Mouse (Mus musculus) E14TG2a.4 (cell line): ENCODE results near the gene Atp1b1.

ENCODE experiments used
- H3K27me3 ChIP-seq: 2 replicates; pipeline ENCODE4 v1.6.1; 2014; ENCODE audit warnings: low read length, control low read depth; ENCODE audit not compliant: insufficient read depth
- H3K36me3 ChIP-seq: 2 replicates; pipeline ENCODE4 v1.6.1; 2014; ENCODE audit warnings: low read length, control low read depth; ENCODE audit not compliant: insufficient read depth
- H3K4me1 ChIP-seq: replicated peaks from 2 replicates; pipeline ENCODE4 v1.6.1; 2014; ENCODE audit warnings: low read depth, low read length, control low read depth
- H3K4me3 ChIP-seq: replicated peaks from 2 replicates; pipeline ENCODE4 v1.5.1; 2014; ENCODE audit warnings: mild to moderate bottlenecking, low read length
- H3K9me3 ChIP-seq: 2 replicates; pipeline ENCODE4 v1.6.1; 2014; ENCODE audit warnings: low read length, control low read depth
- CTCF ChIP-seq: conservative IDR thresholded peaks from 2 replicates; pipeline ENCODE4 v1.5.1; 2014; ENCODE audit warnings: low read length
- NANOG ChIP-seq: IDR thresholded peaks from 2 replicates; pipeline ENCODE4 v1.6.1; 2014; ENCODE audit warnings: borderline replicate concordance, low read length, mixed read lengths
- POU5F1 ChIP-seq: IDR thresholded peaks from 2 replicates; pipeline ENCODE4 v1.6.1; 2014; ENCODE audit warnings: low read length, borderline replicate concordance

The Atp1b1 gene

GRCm38 (mm10) chr1:164411306-164411705 lies 46.8 kb downstream of the Atp1b1 start:
- Histone ChIP-seq H3K4me3 (no peak overlapping the region), H3K9me3 (no peaks in the 10 kb centered on the region), H3K27me3 (no peaks in the 10 kb centered on the region), H3K36me3 (no peaks in the 10 kb centered on the region), H3K4me1 (0 out of 2 replicates have a peak, but pooled peaks cover 4% of the 10 kb centered on the region)
- TF ChIP-seq CTCF (no peak), NANOG (no peak), POU5F1 (no peak)

- 0 out of 2 replicates have a peak, but pooled peaks cover 4% of the 10 kb centered on the region for H3K4me1 ChIP-seq
- no peak for TF ChIP-seq CTCF
- TF ChIP-seq NANOG: no peak
- no peak for TF ChIP-seq POU5F1
- no peaks in the 10 kb centered on the region for H3K9me3 ChIP-seq
- no peak overlapping the region for H3K4me3 ChIP-seq
- H3K36me3 ChIP-seq: peaks cover 5% of the 10 kb centered on the region; the same call in 1 of the 2 replicates
- no peaks in the 10 kb centered on the region for H3K27me3 ChIP-seq
Measured at GRCm38 (mm10) chr1:164408655-164409054, 49.5 kb downstream of the Atp1b1 start.

DNA sequence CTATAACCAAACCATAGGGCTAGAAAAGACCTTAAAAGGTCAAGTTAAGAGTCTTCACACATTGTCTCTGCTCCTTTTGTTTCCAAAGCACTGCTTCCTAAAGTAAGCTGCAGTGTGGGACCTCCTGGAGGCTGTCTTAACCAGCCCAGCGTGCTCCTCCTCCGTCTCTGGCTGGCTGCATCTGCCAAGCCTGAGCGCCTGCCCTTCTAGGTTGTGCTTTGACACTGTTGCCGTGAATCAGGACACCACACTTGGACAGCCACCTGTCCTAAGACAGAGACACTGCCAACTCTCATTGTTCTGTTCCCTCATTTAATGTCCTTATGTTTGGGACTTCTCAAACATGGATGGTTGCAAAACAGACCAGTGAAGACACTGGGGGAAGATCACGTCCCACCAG lies 51.6 kb downstream of the Atp1b1 start:
- Histone ChIP-seq H3K9me3 (no peaks in the 10 kb centered on the region; the same call in 1 of the 2 replicates), H3K4me3 (no peak overlapping the region), H3K4me1 (0 out of 2 replicates have a peak, but pooled peaks cover 4% of the 10 kb centered on the region), H3K36me3 (peaks cover 6% of the 10 kb centered on the region; the same call in 1 of the 2 replicates), H3K27me3 (no peaks in the 10 kb centered on the region)
- TF ChIP-seq NANOG (no peak), CTCF (no peak), POU5F1 (no peak)

GRCm38 (mm10) chr1:164405385-164405802 lies 52.8 kb downstream of the Atp1b1 start:
- Histone ChIP-seq H3K36me3 (peaks cover 6% of the 10 kb centered on the region; the same call in 1 of the 2 replicates), H3K4me1 (0 out of 2 replicates have a peak, but pooled peaks cover 4% of the 10 kb centered on the region), H3K4me3 (no peak overlapping the region), H3K27me3 (no peaks in the 10 kb centered on the region), H3K9me3 (no peaks in the 10 kb centered on the region; the same call in 1 of the 2 replicates)
- TF ChIP-seq POU5F1: no peak
- no peak for TF ChIP-seq CTCF
- no peak for TF ChIP-seq NANOG

DNA sequence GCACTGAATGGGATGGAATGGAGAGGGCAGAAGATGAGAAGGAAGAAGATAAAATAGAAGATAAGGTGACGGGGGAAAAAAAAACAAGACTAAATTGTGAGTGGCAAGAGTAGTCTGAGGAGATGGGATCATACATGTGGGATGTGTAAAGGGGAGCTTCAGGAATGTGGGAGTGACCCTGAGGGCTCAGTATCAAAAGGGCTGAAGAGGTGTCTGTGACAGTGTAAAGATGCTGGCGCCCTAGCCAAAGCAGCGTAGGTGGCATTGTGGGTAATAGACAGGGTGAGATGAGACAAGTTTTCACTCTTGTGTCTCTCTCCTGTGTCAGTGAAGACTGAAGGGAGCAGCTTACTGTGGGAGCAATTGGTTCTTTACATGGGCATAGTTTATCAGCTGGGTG lies 58.6 kb downstream of the Atp1b1 start:
- no peaks in the 10 kb centered on the region for H3K4me1 ChIP-seq
- no peak for TF ChIP-seq CTCF
- TF ChIP-seq NANOG: no peak
- no peak for TF ChIP-seq POU5F1

DNA sequence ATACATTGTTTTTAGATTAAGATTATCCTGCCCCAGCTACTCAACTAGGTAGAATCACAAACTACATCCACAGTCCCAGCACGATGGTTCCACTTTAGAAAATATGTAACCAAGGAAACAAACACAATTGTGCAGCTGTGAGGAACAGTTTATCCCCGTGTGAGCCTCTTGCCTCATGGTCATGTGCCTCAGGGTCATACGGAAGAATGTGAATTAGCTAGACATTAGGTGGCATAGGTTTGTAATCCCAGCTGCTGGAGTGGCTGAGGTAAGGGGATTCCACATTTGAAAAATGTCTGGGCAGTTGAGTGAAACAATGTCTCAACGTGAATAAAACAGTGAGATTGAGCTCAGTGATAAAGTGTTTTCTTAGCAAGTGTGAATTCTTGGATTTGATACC lies 60.5 kb downstream of the Atp1b1 start:
- H3K27me3 ChIP-seq: no peaks in the 10 kb centered on the region
- H3K4me1 ChIP-seq: no peaks in the 10 kb centered on the region
- no peaks in the 10 kb centered on the region; the same call in 1 of the 2 replicates for H3K9me3 ChIP-seq
- no peak overlapping the region for H3K4me3 ChIP-seq
- TF ChIP-seq NANOG (no peak), POU5F1 (no peak), CTCF (no peak)
- H3K36me3 ChIP-seq: no peaks in the 10 kb centered on the region

More for the DNA sequence above, 58.6 kb downstream of the Atp1b1 start:
- no peaks in the 10 kb centered on the region; the same call in 1 of the 2 replicates for H3K9me3 ChIP-seq
- H3K36me3 ChIP-seq: peaks cover 6% of the 10 kb centered on the region; the same call in 1 of the 2 replicates
- H3K27me3 ChIP-seq: no peaks in the 10 kb centered on the region
- no peak overlapping the region for H3K4me3 ChIP-seq

DNA sequence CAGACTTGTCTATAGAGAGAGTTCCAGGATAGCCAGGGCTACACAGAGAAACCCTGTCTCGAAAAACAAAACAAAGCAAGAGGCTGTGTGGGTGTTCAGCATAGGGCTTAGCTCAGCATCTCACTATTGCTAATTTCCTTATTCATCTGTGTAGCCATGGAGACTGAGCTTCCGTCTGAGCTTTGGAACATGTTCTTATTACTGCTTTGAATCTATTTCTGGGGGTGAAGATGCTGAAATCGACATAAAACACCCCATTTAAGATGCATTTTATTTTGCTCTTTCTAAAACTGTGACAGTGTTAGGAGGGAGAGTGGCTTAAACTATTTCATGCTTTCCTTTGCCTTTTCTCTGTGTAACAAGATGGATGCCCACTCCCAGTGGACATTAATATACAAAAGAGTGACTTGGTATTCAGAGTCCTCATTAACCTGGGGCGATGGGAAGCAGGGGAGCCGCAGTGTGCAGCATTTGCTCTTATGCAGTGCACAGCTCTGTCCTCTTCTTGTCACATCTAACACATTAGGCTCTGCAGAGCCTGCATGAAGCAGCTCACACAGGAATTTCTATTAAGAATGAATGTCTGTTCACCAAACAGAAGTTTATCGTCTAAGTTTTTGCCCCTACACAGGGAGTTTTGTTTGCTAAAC lies 62.9 kb downstream of the Atp1b1 start:
- Histone ChIP-seq H3K27me3 (no peaks in the 10 kb centered on the region), H3K9me3 (no peaks in the 10 kb centered on the region), H3K36me3 (no peaks in the 10 kb centered on the region), H3K4me3 (no peak overlapping the region), H3K4me1 (no peaks in the 10 kb centered on the region)
- TF ChIP-seq POU5F1 (no peak), NANOG (no peak), CTCF (no peak)

- TF ChIP-seq NANOG (no peak), POU5F1 (no peak), CTCF (no peak)
- no peaks in the 10 kb centered on the region for H3K27me3 ChIP-seq
- no peaks in the 10 kb centered on the region for H3K9me3 ChIP-seq
- no peak overlapping the region for H3K4me3 ChIP-seq
- H3K36me3 ChIP-seq: peaks cover 7% of the 10 kb centered on the region; the same call in 1 of the 2 replicates
- H3K4me1 ChIP-seq: no peaks in the 10 kb centered on the region
Measured at GRCm38 (mm10) chr1:164392176-164392575, 66.0 kb downstream of the Atp1b1 start.

- H3K9me3 ChIP-seq: no peaks in the 10 kb centered on the region
- H3K36me3 ChIP-seq: peaks cover 7% of the 10 kb centered on the region; the same call in 1 of the 2 replicates
- no peaks in the 10 kb centered on the region for H3K27me3 ChIP-seq
- TF ChIP-seq POU5F1 (no peak), CTCF (no peak), NANOG (no peak)
- no peak overlapping the region for H3K4me3 ChIP-seq
- no peaks in the 10 kb centered on the region for H3K4me1 ChIP-seq
Measured at GRCm38 (mm10) chr1:164389743-164390142, 68.4 kb downstream of the Atp1b1 start.
